Mouse (Mus musculus): ENCODE data around the gene Gtf3c1.

Gene Gtf3c1

GRCm38 (mm10) chr7:125707186-125707585 is 394 bp downstream of the Gtf3c1 start:
- no peak for DNase-seq (ENCODE audit: low spot score in 2 of 2)

- DNase-seq (ENCODE audit: low spot score in 2 of 2): no peak
Measured at GRCm38 (mm10) chr7:125702791-125703190, 4.8 kb downstream of the Gtf3c1 start.

GRCm38 (mm10) chr7:125694056-125694455 is 13.5 kb downstream of the Gtf3c1 start:
- DNase-seq (ENCODE audit: low spot score in 2 of 2): no peak

GRCm38 (mm10) chr7:125690516-125690915 is 17.1 kb downstream of the Gtf3c1 start:
- DNase-seq (ENCODE audit: low spot score in 2 of 2): no peak

GRCm38 (mm10) chr7:125679936-125680335 is 27.6 kb downstream of the Gtf3c1 start:
- no peak for DNase-seq (ENCODE audit: low spot score in 2 of 2)

- no peak for DNase-seq (ENCODE audit: low spot score in 2 of 2)
Measured at GRCm38 (mm10) chr7:125678756-125679155, 28.8 kb downstream of the Gtf3c1 start.

- peak; percentile 25 to 47 for DNase-seq (ENCODE audit: low spot score in 2 of 2)
Measured at GRCm38 (mm10) chr7:125674916-125675315, 32.7 kb downstream of the Gtf3c1 start.

- no peak for DNase-seq (ENCODE audit: low spot score in 2 of 2)
Measured at GRCm38 (mm10) chr7:125671396-125671795, 36.2 kb downstream of the Gtf3c1 start.

GRCm38 (mm10) chr7:125670865-125671264 is 36.7 kb downstream of the Gtf3c1 start:
- no peak for DNase-seq (ENCODE audit: low spot score in 2 of 2)

GRCm38 (mm10) chr7:125663654-125664053 is 43.9 kb downstream of the Gtf3c1 start:
- no peak for DNase-seq (ENCODE audit: low spot score in 2 of 2)

- no peak for DNase-seq (ENCODE audit: low spot score in 2 of 2)
Measured at GRCm38 (mm10) chr7:125657511-125657910, 50.1 kb downstream of the Gtf3c1 start.

- no peak for DNase-seq (ENCODE audit: low spot score in 2 of 2)
Measured at GRCm38 (mm10) chr7:125649013-125649412, 58.6 kb downstream of the Gtf3c1 start.

GRCm38 (mm10) chr7:125645413-125645812 is 62.2 kb downstream of the Gtf3c1 start:
- no peak for DNase-seq (ENCODE audit: low spot score in 2 of 2)

- no peak for DNase-seq (ENCODE audit: low spot score in 2 of 2)
Measured at GRCm38 (mm10) chr7:125643880-125644279, 63.7 kb downstream of the Gtf3c1 start.

GRCm38 (mm10) chr7:125638870-125639386 is 68.7 kb downstream of the Gtf3c1 start:
- peak; percentile 76 to 89 for DNase-seq (ENCODE audit: low spot score in 2 of 2)

- no peak for DNase-seq (ENCODE audit: low spot score in 2 of 2)
Measured at GRCm38 (mm10) chr7:125638376-125638775, 69.2 kb downstream of the Gtf3c1 start.

GRCm38 (mm10) chr7:125637220-125638140 is 70.1 kb downstream of the Gtf3c1 start:
- DNase-seq (ENCODE audit: low spot score in 2 of 2): no peak

GRCm38 (mm10) chr7:125630989-125631388 is 76.6 kb downstream of the Gtf3c1 start:
- DNase-seq (ENCODE audit: low spot score in 2 of 2): no peak

GRCm38 (mm10) chr7:125630317-125630716 is 77.3 kb downstream of the Gtf3c1 start:
- DNase-seq (ENCODE audit: low spot score in 2 of 2): peak; percentile 77 to 83

GRCm38 (mm10) chr7:125625829-125626228 is 81.8 kb downstream of the Gtf3c1 start:
- DNase-seq (ENCODE audit: low spot score in 2 of 2): peak in 1 of 2 experiments; percentile 70

- DNase-seq (ENCODE audit: low spot score in 2 of 2): no peak
Measured at GRCm38 (mm10) chr7:125625219-125625618, 82.4 kb downstream of the Gtf3c1 start.

- DNase-seq (ENCODE audit: low spot score in 2 of 2): no peak
Measured at GRCm38 (mm10) chr7:125622741-125623685, 84.6 kb downstream of the Gtf3c1 start.

Measured in natural killer cell, adult 2 months (primary cell).